Mouse (Mus musculus) heart, adult 2 months (tissue): ENCODE measurements around the gene Slc25a54. TPM values are rescaled to one million over a fixed set of nuclear protein-coding genes. Genes with fewer than 3 reads are reported as not detected.

Source experiments
- DNase-seq, 2 experiments: peaks; one replicate each; pipeline ENCODE4 v3.0.0; 2021
- H3K27ac ChIP-seq: fragments of 200-600 bp; 2 replicates; pipeline ENCODE4 v1.8.1; 2022
- H3K27me3 ChIP-seq: fragments of 200-500 bp; 2 replicates; pipeline ENCODE4 v1.6.1; 2012; ENCODE audit warnings: mild to moderate bottlenecking, low read length, inconsistent platforms, mixed read lengths; ENCODE audit not compliant: control insufficient read depth, insufficient read depth
- H3K36me3 ChIP-seq: fragments of 200-500 bp; 2 replicates; pipeline ENCODE4 v1.6.1; 2012; ENCODE audit warnings: low read length, inconsistent platforms; ENCODE audit not compliant: control insufficient read depth, insufficient read depth
- H3K4me1 ChIP-seq: fragments of 200-500 bp; 2 replicates; pipeline ENCODE4 v1.6.1; 2011; ENCODE audit warnings: low read length; ENCODE audit not compliant: control insufficient read depth, insufficient read depth
- H3K4me3 ChIP-seq: fragments of 200-600 bp; 2 replicates; pipeline ENCODE4 v1.8.1; 2022
- H3K79me2 ChIP-seq: fragments of 200-500 bp; replicated peaks from 2 replicates; pipeline ENCODE4 v1.6.1; 2012; ENCODE audit warnings: mild to moderate bottlenecking, inconsistent platforms, low read length, moderate library complexity, mixed read lengths; ENCODE audit not compliant: control insufficient read depth, insufficient read depth
- H3K9ac ChIP-seq: fragments of 200-500 bp; 2 replicates; pipeline ENCODE4 v1.6.1; 2012; ENCODE audit warnings: low read depth, mild to moderate bottlenecking, control low read depth, inconsistent platforms, low read length, mixed read lengths
- CTCF ChIP-seq: fragments of 200-600 bp; IDR thresholded peaks from 2 replicates; pipeline ENCODE4 v1.8.1; 2022; ENCODE audit warnings: antibody characterized with exemption, mild to moderate bottlenecking, moderate library complexity
- EP300 ChIP-seq: fragments of 200-500 bp; IDR thresholded peaks from 2 replicates; pipeline ENCODE4 v1.6.1; 2011; ENCODE audit warnings: low read depth, low read length, control low read depth; ENCODE audit not compliant: insufficient read depth
- POLR2A ChIP-seq: fragments of 200-500 bp; IDR thresholded peaks from 2 replicates; pipeline ENCODE4 v1.6.1; 2011; ENCODE audit warnings: mild to moderate bottlenecking, low read depth, low read length, control low read depth; ENCODE audit not compliant: insufficient read depth
- WGBS: fragments of 180-500 bp; shearing (Covaris S2); methylation state at CpG from one replicate; pipeline ENCODE4 v1.1.7; 2018; 5-methylcytosine and 5-hydroxymethylcytosine counted together
- intact Hi-C: fragments of 180-260 bp; cut with DNase I; formaldehyde crosslinking; loops from one replicate; pipeline ENCODE4 v1.15.1; 2025
- polyA plus RNA-seq: library from polyadenylated mRNA; depleted of rRNA; stranded (reverse); fragments of >200 nt; gene quantifications from 2 replicates; pipeline ENCODE4 v1.2.3, GENCODE M21; 2012
- total RNA-seq, 2 experiments: library from RNA; stranded (reverse); gene quantifications; 2 replicates each; pipeline ENCODE4 v1.2.3; 2021

The Slc25a54 gene
- total and polyA plus RNA-seq, 3 experiments = not detected

DNA sequence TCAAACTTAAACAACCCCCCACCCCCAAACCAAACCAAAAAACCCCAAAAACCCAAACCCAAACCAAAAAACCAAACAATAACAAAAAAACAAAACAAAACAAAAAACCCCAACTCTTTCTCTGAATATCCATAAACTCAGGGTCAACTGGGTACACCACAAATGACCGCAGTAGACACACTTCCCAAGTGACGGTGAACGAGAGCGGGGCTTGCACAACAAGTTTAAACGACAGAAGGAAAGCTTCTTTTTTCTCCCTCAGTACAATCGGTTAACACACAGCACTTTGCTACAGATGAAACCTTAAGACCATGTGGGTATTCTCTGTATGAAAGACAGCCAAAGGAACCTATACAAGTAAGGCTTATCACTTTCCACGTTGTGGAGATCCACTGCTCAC is 17.9 kb upstream of the Slc25a54 start:
- WGBS = 75% methylated on average over 7 of the region's 7 CpGs
- Histone ChIP-seq H3K4me3 (no peak overlapping the region), H3K27me3 (0 out of 2 replicates have a peak, but pooled peaks cover 2% of the 10 kb centered on the region), H3K36me3 (no peaks in the 10 kb centered on the region), H3K79me2 (no peaks in the 10 kb centered on the region), H3K9ac (no peak overlapping the region), H3K4me1 (no peaks in the 10 kb centered on the region; the same call in 1 of the 2 replicates), H3K27ac (no peak overlapping the region)
- TF ChIP-seq CTCF (no peak), POLR2A (no peak), EP300 (no peak)
- intact Hi-C loops = loop anchor here (2.0 to 10.0 kb wide), 4 partner anchors 84 to 290 kb away; partner anchors contain the start of genes Prpf38b and Stxbp3
- no peak for DNase-seq

DNA sequence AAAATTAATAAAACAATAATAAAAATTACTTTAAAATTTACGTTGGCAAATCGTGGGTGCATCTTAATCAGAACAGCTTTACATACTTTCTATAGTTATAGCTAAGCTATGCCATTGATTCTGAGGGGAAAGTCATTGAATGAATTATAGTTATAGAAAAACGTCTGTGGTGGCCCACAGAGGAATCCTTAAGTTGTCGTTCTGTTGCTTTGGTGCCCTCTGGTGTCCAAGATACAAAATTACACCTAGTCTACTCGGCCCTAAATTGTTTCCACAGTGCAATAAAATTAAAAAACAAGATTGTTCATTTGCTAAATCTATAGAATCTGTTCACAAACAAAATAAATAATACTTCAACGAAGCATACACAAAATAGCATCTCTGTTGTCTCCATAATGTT is 17.3 kb upstream of the Slc25a54 start:
- H3K4me1 ChIP-seq = no peaks in the 10 kb centered on the region; the same call in 1 of the 2 replicates
- H3K27ac ChIP-seq = no peak overlapping the region
- 0 out of 2 replicates have a peak, but pooled peaks cover 2% of the 10 kb centered on the region for H3K27me3 ChIP-seq
- intact Hi-C loops = loop anchor here (1.0 to 10.0 kb wide), 5 partner anchors 38 to 291 kb away; partner anchors contain the start of genes Prpf38b and Stxbp3
- no peaks in the 10 kb centered on the region for H3K36me3 ChIP-seq
- WGBS = 2% methylated on average over 6 of the region's 6 CpGs
- H3K4me3 ChIP-seq = no peak overlapping the region
- TF ChIP-seq EP300 = no peak
- peak; percentile 94 for TF ChIP-seq CTCF
- H3K9ac ChIP-seq = no peak overlapping the region
- H3K79me2 ChIP-seq = no peaks in the 10 kb centered on the region
- peak in 1 of 2 experiments; percentile 26 for DNase-seq

DNA sequence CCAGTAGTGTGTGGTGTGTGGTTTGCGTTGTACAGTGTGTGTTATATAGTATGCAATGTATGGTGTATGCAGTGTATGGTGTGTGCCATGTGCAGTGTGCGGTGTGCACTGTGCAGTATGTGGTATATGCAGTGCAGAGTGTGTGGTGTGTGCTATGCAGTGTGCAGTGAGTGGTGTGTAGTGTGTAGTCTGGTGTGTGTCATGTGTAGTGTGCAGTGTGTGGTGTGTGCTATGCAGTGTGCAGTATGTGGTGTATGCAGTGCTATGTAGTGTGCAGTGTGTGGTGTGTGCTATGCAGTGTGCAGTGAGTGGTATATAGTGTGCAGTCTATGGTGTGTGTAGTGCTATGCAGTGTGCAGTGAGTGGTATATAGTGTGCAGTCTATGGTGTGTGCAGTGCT is 4.1 kb downstream of the Slc25a54 start:
- no peak for DNase-seq
- WGBS = 88% methylated on average over 2 of the region's 2 CpGs
- intact Hi-C loops = no loop called here

DNA sequence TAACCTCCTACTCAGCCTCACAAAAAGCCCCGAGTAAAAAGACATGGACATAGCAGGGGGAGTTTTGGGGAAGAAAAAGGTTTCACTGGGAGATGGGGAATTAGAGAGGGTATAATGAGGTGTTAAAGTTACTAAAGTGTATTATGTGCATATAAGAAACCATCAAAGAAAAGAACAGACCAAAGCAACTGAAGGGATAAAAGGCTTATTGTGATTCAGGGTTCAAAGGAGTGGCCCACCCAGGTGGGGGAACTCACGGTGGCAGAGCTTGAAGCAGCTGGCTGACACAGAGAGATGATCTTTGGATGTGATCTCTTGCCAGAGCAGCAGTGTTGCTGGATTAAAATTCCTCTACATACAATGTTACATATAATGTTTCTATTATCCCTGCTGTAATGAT is 8.2 kb downstream of the Slc25a54 start:
- Histone ChIP-seq H3K4me3 (no peak overlapping the region), H3K36me3 (no peaks in the 10 kb centered on the region), H3K27ac (no peak overlapping the region), H3K9ac (no peak overlapping the region), H3K79me2 (no peaks in the 10 kb centered on the region), H3K4me1 (no peaks in the 10 kb centered on the region), H3K27me3 (no peaks in the 10 kb centered on the region)
- intact Hi-C loops = no loop called here
- TF ChIP-seq EP300 (no peak), POLR2A (no peak), CTCF (no peak)
- DNase-seq = no peak
- 31% methylated on average over 2 of the region's 2 CpGs for WGBS

More for the DNA sequence above, 4.1 kb downstream of the Slc25a54 start:
- Histone ChIP-seq H3K4me3 (no peak overlapping the region), H3K79me2 (no peaks in the 10 kb centered on the region), H3K36me3 (no peaks in the 10 kb centered on the region), H3K27ac (no peak overlapping the region), H3K27me3 (no peaks in the 10 kb centered on the region), H3K9ac (no peak overlapping the region), H3K4me1 (no peaks in the 10 kb centered on the region)
- no peak for TF ChIP-seq CTCF
- TF ChIP-seq EP300 = no peak
- TF ChIP-seq POLR2A = no peak

DNA sequence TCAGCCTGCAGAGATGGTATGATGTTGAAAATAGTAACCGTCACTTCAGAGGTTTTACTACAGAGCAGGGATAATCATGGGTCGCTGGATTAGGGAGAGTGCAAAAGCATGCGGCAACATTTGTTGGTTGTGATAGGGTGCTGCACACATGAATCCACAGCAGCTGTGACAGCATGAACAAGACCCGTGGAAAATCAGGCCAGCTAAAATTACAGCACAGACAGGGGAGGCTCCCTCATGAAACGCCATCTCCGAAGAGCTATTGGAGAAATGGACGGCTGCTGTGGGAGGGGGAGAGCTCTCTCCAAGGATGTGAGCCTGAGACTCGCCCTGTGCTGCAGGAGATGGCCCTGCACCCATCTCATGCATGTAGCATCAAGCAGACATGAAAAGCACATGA is 24.4 kb downstream of the Slc25a54 start:
- H3K27ac ChIP-seq = no peak overlapping the region
- DNase-seq = no peak
- no peaks in the 10 kb centered on the region for H3K79me2 ChIP-seq
- no peaks in the 10 kb centered on the region; the same call in 1 of the 2 replicates for H3K27me3 ChIP-seq
- intact Hi-C loops = no loop called here
- WGBS = 61% methylated on average over 8 of the region's 8 CpGs
- no peaks in the 10 kb centered on the region for H3K36me3 ChIP-seq
- TF ChIP-seq CTCF (no peak), POLR2A (no peak), EP300 (no peak)
- no peaks in the 10 kb centered on the region for H3K4me1 ChIP-seq
- H3K4me3 ChIP-seq = no peak overlapping the region
- H3K9ac ChIP-seq = no peak overlapping the region

DNA sequence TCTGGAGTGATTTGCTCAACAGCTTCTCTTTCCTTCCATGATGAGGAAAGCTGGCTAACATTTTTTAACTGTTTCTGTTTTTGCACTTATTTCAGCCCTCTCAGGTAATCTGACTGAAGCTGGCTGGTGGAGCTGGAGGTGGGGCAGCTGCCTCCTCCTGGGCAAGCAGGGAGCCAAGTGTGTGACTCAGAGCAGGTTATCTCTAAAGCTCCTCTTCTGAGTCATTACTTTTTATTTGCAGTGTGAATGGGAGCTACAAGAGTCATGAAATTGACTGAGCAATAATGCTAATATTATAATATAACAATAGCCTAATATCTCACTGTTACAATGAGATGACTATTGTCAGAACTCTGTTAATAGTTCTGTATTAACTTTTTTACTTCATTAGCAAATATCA is 36.9 kb downstream of the Slc25a54 start:
- no peaks in the 10 kb centered on the region for H3K27me3 ChIP-seq
- no peaks in the 10 kb centered on the region for H3K4me1 ChIP-seq
- no peak overlapping the region for H3K27ac ChIP-seq
- DNase-seq = no peak
- H3K79me2 ChIP-seq = no peaks in the 10 kb centered on the region
- no peak overlapping the region for H3K4me3 ChIP-seq
- intact Hi-C loops = no loop called here
- TF ChIP-seq CTCF = no peak
- no peaks in the 10 kb centered on the region for H3K36me3 ChIP-seq
- H3K9ac ChIP-seq = no peak overlapping the region
